8 mouse cellular contexts compared by ENCODE assay signal in the genomic region with DNA sequence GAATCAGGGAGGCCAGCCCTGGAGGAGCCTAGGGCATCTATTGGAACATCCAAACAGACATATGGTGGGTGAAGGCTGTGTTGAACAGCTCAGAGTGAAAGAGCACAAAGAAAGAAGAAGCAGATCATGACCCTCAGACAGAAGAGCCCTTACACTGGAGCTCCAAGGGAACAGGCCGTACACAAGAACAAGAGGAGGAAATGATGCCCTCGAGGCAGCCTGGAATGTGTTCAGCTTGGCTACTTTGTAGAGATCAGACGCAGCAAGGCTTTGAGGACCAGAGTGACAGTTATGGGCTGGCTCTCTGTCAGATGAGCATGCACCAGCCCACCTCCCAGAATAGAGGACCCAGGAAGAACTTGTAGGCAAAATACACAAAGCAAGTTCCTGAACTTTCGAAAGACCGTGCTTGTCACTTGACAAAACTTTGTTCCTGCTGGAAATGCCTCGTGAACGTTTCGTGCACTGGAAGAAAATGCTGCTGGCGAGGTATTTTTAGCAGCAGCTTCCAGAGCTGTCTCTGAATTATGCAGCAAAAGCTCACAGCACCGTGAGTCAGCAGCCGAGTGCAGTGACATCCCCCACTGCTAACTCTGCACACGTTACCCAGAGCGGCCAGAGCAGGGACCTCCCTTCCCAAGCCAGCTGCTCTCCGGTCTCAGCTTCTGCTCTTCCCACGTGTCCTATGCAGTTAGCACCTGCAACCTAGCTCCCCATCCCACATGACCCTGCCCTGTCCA. TPM values are rescaled to one million over a fixed set of nuclear protein-coding genes. Genes with fewer than 3 reads are reported as not detected.
DNase-seq lines count a peak whose midpoint lies in the region; ATAC-seq and TF ChIP-seq lines count a peak whose summit lies in the region.

No protein-coding gene starts in this region.

- no peaks in the 10 kb centered on the region for H3K36me3 ChIP-seq in midbrain, embryonic 13.5 days
- H3K36me3 ChIP-seq in midbrain, embryonic 11.5 days (ENCODE audit: control insufficient read depth, insufficient read depth, low read length): no peaks in the 10 kb centered on the region
- no peaks in the 10 kb centered on the region for H3K36me3 ChIP-seq in embryonic facial prominence, embryonic 10.5 days (replicated peaks)
- H3K36me3 ChIP-seq in heart, embryonic 11.5 days (ENCODE audit: control insufficient read depth, insufficient read depth, low read length): no peaks in the 10 kb centered on the region
- no peaks in the 10 kb centered on the region for H3K36me3 ChIP-seq in liver, postnatal 0 days (replicated peaks; ENCODE audit: insufficient read depth, low read length)

- H3K27me3 ChIP-seq in midbrain, embryonic 13.5 days: no peaks in the 10 kb centered on the region
- H3K27me3 ChIP-seq in midbrain, embryonic 11.5 days (ENCODE audit: control insufficient read depth, insufficient read depth, low read length): no peaks in the 10 kb centered on the region
- no peaks in the 10 kb centered on the region for H3K27me3 ChIP-seq in embryonic facial prominence, embryonic 10.5 days (replicated peaks; ENCODE audit: low read depth, poor library complexity, severe bottlenecking)
- no peaks in the 10 kb centered on the region for H3K27me3 ChIP-seq in heart, embryonic 11.5 days (ENCODE audit: control insufficient read depth, insufficient read depth, low read length)
- H3K27me3 ChIP-seq in liver, postnatal 0 days (ENCODE audit: insufficient read depth, low read length): no peaks in the 10 kb centered on the region

- H3K9me3 ChIP-seq in midbrain, embryonic 13.5 days: no peaks in the 10 kb centered on the region
- no peaks in the 10 kb centered on the region for H3K9me3 ChIP-seq in midbrain, embryonic 11.5 days (ENCODE audit: control insufficient read depth, low read length)
- no peaks in the 10 kb centered on the region for H3K9me3 ChIP-seq in embryonic facial prominence, embryonic 10.5 days
- H3K9me3 ChIP-seq in heart, embryonic 11.5 days (replicated peaks; ENCODE audit: control insufficient read depth, low read length): no peaks in the 10 kb centered on the region
- H3K9me3 ChIP-seq in liver, postnatal 0 days (ENCODE audit: low read length): no peaks in the 10 kb centered on the region

- no peak for DNase-seq in midbrain, embryonic 11.5 days (ENCODE audit: low spot score, missing footprints)
- DNase-seq in embryonic facial prominence, embryonic 10.5 days (ENCODE audit: low spot score): peak; percentile 29
- peak; percentile 72 for DNase-seq in layer of hippocampus, adult 11-12 months (ENCODE audit: low spot score)
- DNase-seq in liver, postnatal 0 days: peak; percentile 36
- DNase-seq in right cerebral cortex, postnatal 36 days (ENCODE audit: low spot score in 2 of 2): peak; percentile 81 to 91
- DNase-seq in T-cell, adult 2 months (ENCODE audit: low spot score): no peak

- TF ChIP-seq CTCF in liver, postnatal 0 days (IDR thresholded peaks at IDR 0.05; ENCODE audit: low read depth): no peak

- no peak for TF ChIP-seq EP300 in liver, postnatal 0 days (IDR thresholded peaks at IDR 0.05; ENCODE audit: low read depth)

- no peak overlapping the region for H3K27ac ChIP-seq in midbrain, embryonic 13.5 days
- H3K27ac ChIP-seq in midbrain, embryonic 11.5 days (ENCODE audit: low read depth, low read length): no peak overlapping the region
- 0 out of 2 replicates have a peak overlapping the region, but pooled peaks have one; percentile 19 for H3K27ac ChIP-seq in embryonic facial prominence, embryonic 10.5 days (replicated peaks)
- 0 out of 2 replicates have a peak overlapping the region, but pooled peaks have one; percentile 46 for H3K27ac ChIP-seq in heart, embryonic 11.5 days (ENCODE audit: low read depth, low read length)
- 0 out of 2 replicates have a peak overlapping the region, but pooled peaks have one; percentile 29 for H3K27ac ChIP-seq in liver, postnatal 0 days (ENCODE audit: low read depth)

- peaks cover 15% of the 10 kb centered on the region for H3K4me1 ChIP-seq in midbrain, embryonic 13.5 days (replicated peaks)
- no peaks in the 10 kb centered on the region for H3K4me1 ChIP-seq in midbrain, embryonic 11.5 days (ENCODE audit: control insufficient read depth, insufficient read depth, low read length)
- peaks cover 16% of the 10 kb centered on the region for H3K4me1 ChIP-seq in embryonic facial prominence, embryonic 10.5 days
- H3K4me1 ChIP-seq in heart, embryonic 11.5 days (ENCODE audit: control insufficient read depth, insufficient read depth, low read length): peaks cover 14% of the 10 kb centered on the region
- peaks cover 7% of the 10 kb centered on the region; the same call in 1 of the 2 replicates for H3K4me1 ChIP-seq in liver, postnatal 0 days (ENCODE audit: insufficient read depth)

- no peak overlapping the region for H3K4me2 ChIP-seq in midbrain, embryonic 13.5 days (replicated peaks)
- H3K4me2 ChIP-seq in midbrain, embryonic 11.5 days: no peak overlapping the region
- peak overlapping the region; percentile 48 for H3K4me2 ChIP-seq in heart, embryonic 11.5 days
- no peak overlapping the region for H3K4me2 ChIP-seq in liver, postnatal 0 days (ENCODE audit: low read depth, low read length)

- ATAC-seq in midbrain, embryonic 13.5 days: peak; percentile 63; the same call in 1 of the 2 replicates
- ATAC-seq in midbrain, embryonic 11.5 days (ENCODE audit: low FRiP score): no peak
- peak; percentile 69; the same call in 1 of the 2 replicates for ATAC-seq in heart, embryonic 11.5 days (replicated peaks; ENCODE audit: insufficient number of reproducible peaks, low FRiP score, low TSS enrichment)
- peak; percentile 72 for ATAC-seq in liver, postnatal 0 days

- H3K4me3 ChIP-seq in midbrain, embryonic 13.5 days (replicated peaks): no peak overlapping the region
- no peak overlapping the region for H3K4me3 ChIP-seq in midbrain, embryonic 11.5 days (ENCODE audit: low read depth, low read length)
- no peak overlapping the region for H3K4me3 ChIP-seq in embryonic facial prominence, embryonic 10.5 days
- H3K4me3 ChIP-seq in heart, embryonic 11.5 days (ENCODE audit: low read depth, low read length): no peak overlapping the region
- no peak overlapping the region for H3K4me3 ChIP-seq in liver, postnatal 0 days (ENCODE audit: low read depth, low read length)

- WGBS in midbrain, embryonic 13.5 days: 45% methylated on average over 15 of the region's 15 CpGs
- 62% methylated on average over 15 of the region's 15 CpGs for WGBS in midbrain, embryonic 11.5 days
- WGBS in embryonic facial prominence, embryonic 10.5 days: 52% methylated on average over 15 of the region's 15 CpGs
- WGBS in heart, embryonic 11.5 days (ENCODE audit: insufficient replicate concordance): 11% methylated on average over 15 of the region's 15 CpGs
- WGBS in liver, postnatal 0 days (ENCODE audit: insufficient replicate concordance): 10% methylated on average over 15 of the region's 15 CpGs

- no peak overlapping the region for H3K9ac ChIP-seq in midbrain, embryonic 13.5 days (replicated peaks)
- no peak overlapping the region for H3K9ac ChIP-seq in midbrain, embryonic 11.5 days (ENCODE audit: low read length)
- peak overlapping the region; percentile 7; the same call in 1 of the 2 replicates for H3K9ac ChIP-seq in heart, embryonic 11.5 days (ENCODE audit: low read depth, low read length)
- H3K9ac ChIP-seq in liver, postnatal 0 days (replicated peaks): no peak overlapping the region

RNA-seq across cellular contexts. Expression of a gene that starts 45.9 kb away (rescaled TPM):
- polyA plus RNA-seq in midbrain, embryonic 13.5 days (2015; fragmentation: Nextera tagmentation; extraction: Ambion mirVana): 3.7 and 3.8 TPM in 2 replicates
- 0.75 and 1.0 TPM in 2 replicates for polyA plus RNA-seq in midbrain, embryonic 11.5 days (2014; fragmentation: Nextera tagmentation; extraction: Ambion mirVana)
- polyA plus RNA-seq in embryonic facial prominence, embryonic 10.5 days (2016; fragmentation: Nextera tagmentation; extraction: Ambion mirVana): 0.93 and 1.3 TPM in 2 replicates
- 0.29 and 0.46 TPM in 2 replicates for polyA plus RNA-seq in heart, embryonic 11.5 days (2014; fragmentation: Nextera tagmentation; extraction: Ambion mirVana)
- 0.02 and 0.14 TPM in 2 replicates for polyA plus RNA-seq in liver, postnatal 0 days (2015; fragmentation: Nextera tagmentation; extraction: Ambion mirVana)

RNA-seq across cellular contexts. Expression of a gene that starts 46.0 kb away (rescaled TPM):
- polyA plus RNA-seq in midbrain, embryonic 13.5 days (2015; fragmentation: Nextera tagmentation; extraction: Ambion mirVana): not detected in 2 replicates
- polyA plus RNA-seq in midbrain, embryonic 11.5 days (2014; fragmentation: Nextera tagmentation; extraction: Ambion mirVana): 0.16 TPM in 1 of 2 replicates, not detected in the other
- polyA plus RNA-seq in embryonic facial prominence, embryonic 10.5 days (2016; fragmentation: Nextera tagmentation; extraction: Ambion mirVana): 0.06 TPM in 1 of 2 replicates, not detected in the other
- 0.07 and 0.10 TPM in 2 replicates for polyA plus RNA-seq in heart, embryonic 11.5 days (2014; fragmentation: Nextera tagmentation; extraction: Ambion mirVana)
- not detected in 2 replicates for polyA plus RNA-seq in liver, postnatal 0 days (2015; fragmentation: Nextera tagmentation; extraction: Ambion mirVana)

RNA-seq across cellular contexts. Expression of a gene that starts 54.9 kb away (rescaled TPM):
- 32.8 and 34.9 TPM in 2 replicates for polyA plus RNA-seq in midbrain, embryonic 13.5 days (2015; fragmentation: Nextera tagmentation; extraction: Ambion mirVana)
- polyA plus RNA-seq in midbrain, embryonic 11.5 days (2014; fragmentation: Nextera tagmentation; extraction: Ambion mirVana): 19.3 and 20.8 TPM in 2 replicates
- 18.7 and 23.0 TPM in 2 replicates for polyA plus RNA-seq in embryonic facial prominence, embryonic 10.5 days (2016; fragmentation: Nextera tagmentation; extraction: Ambion mirVana)
- 23.3 and 26.7 TPM in 2 replicates for polyA plus RNA-seq in heart, embryonic 11.5 days (2014; fragmentation: Nextera tagmentation; extraction: Ambion mirVana)
- 7.5 and 9.4 TPM in 2 replicates for polyA plus RNA-seq in liver, postnatal 0 days (2015; fragmentation: Nextera tagmentation; extraction: Ambion mirVana)

Comparison
In these comparisons a context has a peak if more than half of its experiments do, and no peak if none do; other contexts are left out.
1. H3K27ac ChIP-seq: peak in embryonic facial prominence, embryonic 10.5 days (single experiment), heart, embryonic 11.5 days (single experiment) and liver, postnatal 0 days (single experiment); none in midbrain, embryonic 13.5 days (single experiment) and midbrain, embryonic 11.5 days (single experiment).
2. DNase-seq: peak in embryonic facial prominence, embryonic 10.5 days (single experiment), layer of hippocampus, adult 11-12 months (single experiment), liver, postnatal 0 days (single experiment) and right cerebral cortex, postnatal 36 days (2 of 2); none in midbrain, embryonic 11.5 days (single experiment) and T-cell, adult 2 months (single experiment).